Mouse (Mus musculus): ENCODE data around the gene Atp2a2. TPM values are rescaled to one million over a fixed set of nuclear protein-coding genes. Genes with fewer than 3 reads are reported as not detected.

Gene Atp2a2
- polyA plus RNA-seq, 1 experiment = 55.9 TPM

DNA sequence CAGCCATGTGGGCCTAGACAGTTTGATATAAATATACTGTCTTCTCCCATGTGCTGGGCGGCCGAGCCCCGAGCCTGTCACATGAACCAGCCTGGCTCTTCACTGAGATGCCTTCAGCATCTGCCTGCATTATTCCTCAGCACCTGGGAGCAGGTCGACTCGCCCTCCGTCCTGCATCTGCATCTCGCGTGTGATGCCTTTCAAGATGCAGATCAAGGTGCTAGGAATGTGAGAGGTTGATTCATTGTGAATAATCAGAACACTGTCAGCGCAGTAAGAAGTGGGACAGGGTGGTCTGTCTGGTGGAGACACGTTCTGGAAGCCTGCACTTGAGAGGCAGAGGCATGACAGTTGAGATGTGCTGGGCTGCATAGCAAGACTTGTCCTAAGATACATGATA lies 57.5 kb downstream of the Atp2a2 start:
- Histone ChIP-seq H3K27ac (ENCODE audit: control insufficient read depth, insufficient read depth, low read depth, low read length) (no peak overlapping the region), H3K27me3 (ENCODE audit: control insufficient read depth, insufficient read depth, low read length) (no peaks in the 10 kb centered on the region), H3K4me3 (ENCODE audit: control insufficient read depth, low read depth, low read length) (no peak overlapping the region), H3K4me1 (ENCODE audit: control insufficient read depth, insufficient read depth, low read length) (no peaks in the 10 kb centered on the region), H3K36me3 (ENCODE audit: control insufficient read depth, insufficient read depth, low read length) (peaks cover 2% of the 10 kb centered on the region)
- TF ChIP-seq POLR2A (IDR thresholded peaks at IDR 0.05; ENCODE audit: control insufficient read depth, low read depth, low read length) = no peak
- TF ChIP-seq CTCF (IDR thresholded peaks at IDR 0.05; ENCODE audit: control insufficient read depth, insufficient read depth, insufficient replicate concordance, low read depth, low read length) = no peak

DNA sequence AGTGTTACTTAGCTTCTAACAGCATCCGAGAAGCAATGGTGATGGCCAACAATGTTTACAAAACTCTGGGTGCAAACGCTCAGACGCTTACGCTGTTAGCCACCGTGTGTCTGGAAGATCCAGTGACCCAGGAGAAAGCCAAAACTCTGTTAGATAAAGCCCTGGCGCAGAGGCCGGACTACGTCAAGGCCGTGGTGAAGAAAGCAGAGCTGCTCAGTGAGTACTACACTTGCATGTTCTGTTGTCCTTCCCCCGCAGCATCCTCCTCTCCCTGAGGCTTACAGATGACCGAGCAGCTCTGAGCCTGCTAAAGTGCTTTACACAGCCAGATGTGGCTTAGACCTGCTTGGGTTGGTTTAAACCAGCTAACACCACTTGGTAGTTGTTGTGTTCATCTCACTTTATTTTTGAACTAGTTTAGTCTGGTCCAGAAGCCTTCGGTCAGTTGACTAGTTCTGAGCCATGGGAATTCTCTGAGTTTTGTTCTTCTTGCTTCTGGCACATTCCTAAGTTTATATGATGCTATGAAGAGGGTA lies 61.9 kb downstream of the Atp2a2 start:
- Histone ChIP-seq H3K36me3 (ENCODE audit: control insufficient read depth, insufficient read depth, low read length) (peaks cover 5% of the 10 kb centered on the region), H3K4me1 (ENCODE audit: control insufficient read depth, insufficient read depth, low read length) (no peaks in the 10 kb centered on the region), H3K27ac (ENCODE audit: control insufficient read depth, insufficient read depth, low read depth, low read length) (no peak overlapping the region), H3K27me3 (ENCODE audit: control insufficient read depth, insufficient read depth, low read length) (no peaks in the 10 kb centered on the region), H3K4me3 (ENCODE audit: control insufficient read depth, low read depth, low read length) (no peak overlapping the region)
- TF ChIP-seq CTCF (IDR thresholded peaks at IDR 0.05; ENCODE audit: control insufficient read depth, insufficient read depth, insufficient replicate concordance, low read depth, low read length) = no peak
- TF ChIP-seq POLR2A (IDR thresholded peaks at IDR 0.05; ENCODE audit: control insufficient read depth, low read depth, low read length) = no peak

DNA sequence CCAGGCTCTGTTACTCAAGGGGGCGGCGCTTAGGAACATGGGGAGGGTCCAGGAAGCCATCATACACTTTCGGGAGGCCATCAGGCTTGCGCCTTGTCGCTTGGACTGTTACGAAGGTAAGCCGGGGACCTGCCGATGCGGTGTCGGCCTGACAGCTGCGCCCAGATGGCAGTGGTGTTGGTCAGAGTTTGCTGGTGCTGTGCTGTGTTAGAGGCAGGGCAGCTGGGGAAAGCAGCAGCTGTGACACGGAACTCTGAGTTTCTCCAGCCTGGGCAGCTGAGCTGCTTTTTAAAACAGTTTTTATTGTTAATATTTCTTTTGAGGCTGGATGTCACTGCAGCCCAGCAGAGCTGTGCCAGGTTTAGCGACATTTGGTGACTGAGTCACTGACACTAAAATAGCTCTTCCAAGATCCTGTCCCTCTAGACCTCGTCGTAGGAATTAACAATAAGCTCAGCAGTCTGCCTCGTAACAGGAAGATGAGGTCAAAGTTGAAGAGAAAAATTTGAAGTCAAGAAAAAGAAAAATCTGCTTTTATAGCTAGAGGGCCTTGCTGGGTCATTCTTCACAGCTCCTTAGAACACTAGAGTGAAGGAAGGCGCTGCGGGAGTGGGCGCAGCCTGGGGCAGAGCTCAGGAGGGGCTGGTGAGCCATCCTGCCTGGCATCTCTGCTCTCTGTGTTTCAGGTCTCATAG lies 62.5 kb downstream of the Atp2a2 start:
- Histone ChIP-seq H3K36me3 (ENCODE audit: control insufficient read depth, insufficient read depth, low read length) (peaks cover 6% of the 10 kb centered on the region), H3K27me3 (ENCODE audit: control insufficient read depth, insufficient read depth, low read length) (no peaks in the 10 kb centered on the region), H3K4me3 (ENCODE audit: control insufficient read depth, low read depth, low read length) (no peak overlapping the region), H3K27ac (ENCODE audit: control insufficient read depth, insufficient read depth, low read depth, low read length) (peak overlapping the region; percentile 39; the same call in 1 of the 2 replicates), H3K4me1 (ENCODE audit: control insufficient read depth, insufficient read depth, low read length) (no peaks in the 10 kb centered on the region)
- TF ChIP-seq POLR2A (IDR thresholded peaks at IDR 0.05; ENCODE audit: control insufficient read depth, low read depth, low read length) (no peak), CTCF (IDR thresholded peaks at IDR 0.05; ENCODE audit: control insufficient read depth, insufficient read depth, insufficient replicate concordance, low read depth, low read length) (no peak)

GRCm38 (mm10) chr5:122434541-122434940 lies 67.5 kb downstream of the Atp2a2 start:
- H3K27ac ChIP-seq (ENCODE audit: control insufficient read depth, insufficient read depth, low read depth, low read length) = no peak overlapping the region

GRCm38 (mm10) chr5:122431221-122431620 lies 70.8 kb downstream of the Atp2a2 start:
- no peak for TF ChIP-seq CTCF (IDR thresholded peaks at IDR 0.05; ENCODE audit: control insufficient read depth, insufficient read depth, insufficient replicate concordance, low read depth, low read length)
- TF ChIP-seq POLR2A (IDR thresholded peaks at IDR 0.05; ENCODE audit: control insufficient read depth, low read depth, low read length) = no peak
- Histone ChIP-seq H3K4me3 (ENCODE audit: control insufficient read depth, low read depth, low read length) (no peak overlapping the region), H3K27ac (ENCODE audit: control insufficient read depth, insufficient read depth, low read depth, low read length) (no peak overlapping the region), H3K36me3 (ENCODE audit: control insufficient read depth, insufficient read depth, low read length) (peaks cover 6% of the 10 kb centered on the region), H3K4me1 (ENCODE audit: control insufficient read depth, insufficient read depth, low read length) (no peaks in the 10 kb centered on the region), H3K27me3 (ENCODE audit: control insufficient read depth, insufficient read depth, low read length) (no peaks in the 10 kb centered on the region)

More at GRCm38 (mm10) chr5:122434541-122434940, 67.5 kb downstream of the Atp2a2 start:
- TF ChIP-seq CTCF (IDR thresholded peaks at IDR 0.05; ENCODE audit: control insufficient read depth, insufficient read depth, insufficient replicate concordance, low read depth, low read length) (no peak), POLR2A (IDR thresholded peaks at IDR 0.05; ENCODE audit: control insufficient read depth, low read depth, low read length) (no peak)
- Histone ChIP-seq H3K4me3 (ENCODE audit: control insufficient read depth, low read depth, low read length) (no peak overlapping the region), H3K27me3 (ENCODE audit: control insufficient read depth, insufficient read depth, low read length) (no peaks in the 10 kb centered on the region), H3K4me1 (ENCODE audit: control insufficient read depth, insufficient read depth, low read length) (no peaks in the 10 kb centered on the region), H3K36me3 (ENCODE audit: control insufficient read depth, insufficient read depth, low read length) (peaks cover 6% of the 10 kb centered on the region)

GRCm38 (mm10) chr5:122430036-122430775 lies 71.8 kb downstream of the Atp2a2 start:
- Histone ChIP-seq H3K4me1 (ENCODE audit: control insufficient read depth, insufficient read depth, low read length) (no peaks in the 10 kb centered on the region), H3K27me3 (ENCODE audit: control insufficient read depth, insufficient read depth, low read length) (no peaks in the 10 kb centered on the region), H3K27ac (ENCODE audit: control insufficient read depth, insufficient read depth, low read depth, low read length) (no peak overlapping the region), H3K4me3 (ENCODE audit: control insufficient read depth, low read depth, low read length) (no peak overlapping the region), H3K36me3 (ENCODE audit: control insufficient read depth, insufficient read depth, low read length) (peaks cover 5% of the 10 kb centered on the region)
- TF ChIP-seq CTCF (IDR thresholded peaks at IDR 0.05; ENCODE audit: control insufficient read depth, insufficient read depth, insufficient replicate concordance, low read depth, low read length) = no peak
- no peak for TF ChIP-seq POLR2A (IDR thresholded peaks at IDR 0.05; ENCODE audit: control insufficient read depth, low read depth, low read length)

DNA sequence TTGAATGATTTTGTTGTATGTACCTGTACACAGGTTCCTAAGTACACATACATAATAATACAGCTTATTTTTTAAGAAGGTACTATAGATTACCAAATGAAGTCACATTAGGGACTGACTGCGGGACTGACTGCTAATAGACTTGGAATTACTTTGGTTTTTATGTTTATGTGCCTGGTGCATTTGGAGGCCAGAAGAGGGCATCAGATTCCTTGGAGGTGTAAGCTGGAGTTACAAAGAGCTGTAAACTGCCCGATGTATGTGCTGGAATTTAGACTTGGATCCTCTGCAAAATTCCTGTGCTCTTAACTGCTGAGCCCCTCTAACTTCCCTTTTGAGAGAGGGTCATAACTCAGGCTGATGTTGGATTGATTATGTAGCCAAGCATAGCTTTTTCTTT lies 76.5 kb downstream of the Atp2a2 start:
- TF ChIP-seq POLR2A (IDR thresholded peaks at IDR 0.05; ENCODE audit: control insufficient read depth, low read depth, low read length) = no peak
- TF ChIP-seq CTCF (IDR thresholded peaks at IDR 0.05; ENCODE audit: control insufficient read depth, insufficient read depth, insufficient replicate concordance, low read depth, low read length) = no peak
- 0 out of 2 replicates have a peak, but pooled peaks cover 2% of the 10 kb centered on the region for H3K36me3 ChIP-seq (ENCODE audit: control insufficient read depth, insufficient read depth, low read length)
- H3K4me1 ChIP-seq (ENCODE audit: control insufficient read depth, insufficient read depth, low read length) = peaks cover 12% of the 10 kb centered on the region
- H3K27me3 ChIP-seq (ENCODE audit: control insufficient read depth, insufficient read depth, low read length) = no peaks in the 10 kb centered on the region
- no peak overlapping the region for H3K4me3 ChIP-seq (ENCODE audit: control insufficient read depth, low read depth, low read length)
- H3K27ac ChIP-seq (ENCODE audit: control insufficient read depth, insufficient read depth, low read depth, low read length) = no peak overlapping the region
